Mouse (Mus musculus): ENCODE results near the gene Sox5. TPM values are rescaled to one million over a fixed set of nuclear protein-coding genes. Genes with fewer than 3 reads are reported as not detected.

Gene Sox5
- total and polyA plus RNA-seq, 3 experiments, result 0.08 to 0.47 (median 0.46) TPM

GRCm38 (mm10) chr6:144723530-144724144 lies 58.1 kb downstream of the Sox5 start:
- Histone ChIP-seq H3K79me2 (replicated peaks; ENCODE audit: control insufficient read depth, extremely low read depth, insufficient read depth, poor library complexity, severe bottlenecking) (no peaks in the 10 kb centered on the region), H3K36me3 (replicated peaks in 1 of 2; ENCODE audit: control insufficient read depth in 1 of 2, insufficient read depth in 1 of 2, low read length in 1 of 2) (no peaks in the 10 kb centered on the region), H3K9ac (ENCODE audit: insufficient read depth, low read depth) (no peak overlapping the region), H3K27me3 (replicated peaks) (no peaks in the 10 kb centered on the region), H3K27ac (ENCODE audit: insufficient read depth, low read depth) (no peak overlapping the region), H3K9me3 (replicated peaks; ENCODE audit: low read length) (no peaks in the 10 kb centered on the region), H3K4me3 (replicated peaks in 1 of 3; ENCODE audit: low read depth in 2 of 3, low read length in 2 of 3, poor library complexity in 1 of 3) (no peak overlapping the region), H3K4me1 (ENCODE audit: control insufficient read depth in 1 of 2, insufficient read depth in 2 of 2) (no peaks in the 10 kb centered on the region), H3K4me2 (ENCODE audit: insufficient read depth, low read depth, poor library complexity, severe bottlenecking) (no peak overlapping the region)
- in situ Hi-C loops (cut with MboI; ENCODE audit: low pct_ligation_motif_present, low pct_unique_long_range_greater_than_20kb, low sequenced_read_pairs), result no loop called here
- no peak for TF ChIP-seq MEF2A (IDR thresholded peaks at IDR 0.05; ENCODE audit: borderline replicate concordance, low read depth, low read length)
- dilution Hi-C loops (cut with MboI; ENCODE audit: extremely low pct_ligation_motif_present, extremely low pct_unique_long_range_greater_than_20kb, low sequenced_read_pairs), result no loop called here
- no peak for DNase-seq (ENCODE audit: extremely low read depth)

GRCm38 (mm10) chr6:144723024-144723423 lies 58.8 kb downstream of the Sox5 start:
- H3K4me3 ChIP-seq (replicated peaks in 1 of 3; ENCODE audit: low read depth in 2 of 3, low read length in 2 of 3, poor library complexity in 1 of 3), result no peak overlapping the region
- no peak overlapping the region for H3K9ac ChIP-seq (ENCODE audit: insufficient read depth, low read depth)
- dilution Hi-C loops (cut with MboI; ENCODE audit: extremely low pct_ligation_motif_present, extremely low pct_unique_long_range_greater_than_20kb, low sequenced_read_pairs), result no loop called here
- H3K9me3 ChIP-seq (replicated peaks; ENCODE audit: low read length), result no peaks in the 10 kb centered on the region
- H3K4me2 ChIP-seq (ENCODE audit: insufficient read depth, low read depth, poor library complexity, severe bottlenecking), result no peak overlapping the region
- DNase-seq (ENCODE audit: extremely low read depth), result no peak
- no peak overlapping the region for H3K27ac ChIP-seq (ENCODE audit: insufficient read depth, low read depth)
- in situ Hi-C loops (cut with MboI; ENCODE audit: low pct_ligation_motif_present, low pct_unique_long_range_greater_than_20kb, low sequenced_read_pairs), result no loop called here
- H3K4me1 ChIP-seq (ENCODE audit: control insufficient read depth in 1 of 2, insufficient read depth in 2 of 2), result no peaks in the 10 kb centered on the region
- H3K36me3 ChIP-seq (replicated peaks in 1 of 2; ENCODE audit: control insufficient read depth in 1 of 2, insufficient read depth in 1 of 2, low read length in 1 of 2), result no peaks in the 10 kb centered on the region
- no peaks in the 10 kb centered on the region for H3K27me3 ChIP-seq (replicated peaks)
- no peak for TF ChIP-seq SIN3A (IDR thresholded peaks at IDR 0.05; ENCODE audit: low read length)
- no peak for TF ChIP-seq RCOR1 (conservative IDR thresholded peaks at IDR 0.05; ENCODE audit: low read depth, low read length)
- no peak for TF ChIP-seq MAFK (IDR thresholded peaks at IDR 0.05; ENCODE audit: insufficient replicate concordance, low read length)
- TF ChIP-seq RAD21 (IDR thresholded peaks at IDR 0.05; ENCODE audit: low read depth, low read length), result no peak
- TF ChIP-seq NRF1 (IDR thresholded peaks at IDR 0.05; ENCODE audit: low read depth, low read length), result no peak
- TF ChIP-seq USF1 (IDR thresholded peaks at IDR 0.05; ENCODE audit: low read depth, low read length), result no peak
- TF ChIP-seq ZNF384 (IDR thresholded peaks at IDR 0.05; ENCODE audit: low read depth, low read length), result no peak
- no peak for TF ChIP-seq PAX5 (IDR thresholded peaks at IDR 0.05; ENCODE audit: low read length)
- H3K79me2 ChIP-seq (replicated peaks; ENCODE audit: control insufficient read depth, extremely low read depth, insufficient read depth, poor library complexity, severe bottlenecking), result no peaks in the 10 kb centered on the region

- no peaks in the 10 kb centered on the region for H3K36me3 ChIP-seq (replicated peaks in 1 of 2; ENCODE audit: control insufficient read depth in 1 of 2, insufficient read depth in 1 of 2, low read length in 1 of 2)
- no peak overlapping the region for H3K4me2 ChIP-seq (ENCODE audit: insufficient read depth, low read depth, poor library complexity, severe bottlenecking)
- TF ChIP-seq ELF1 (IDR thresholded peaks at IDR 0.05; ENCODE audit: low read depth, low read length) (no peak), SIN3A (IDR thresholded peaks at IDR 0.05; ENCODE audit: low read length) (no peak), ZNF384 (IDR thresholded peaks at IDR 0.05; ENCODE audit: low read depth, low read length) (no peak), UBTF (IDR thresholded peaks at IDR 0.05; ENCODE audit: low read depth, low read length) (no peak), NRF1 (IDR thresholded peaks at IDR 0.05; ENCODE audit: low read depth, low read length) (no peak), EP300 (IDR thresholded peaks at IDR 0.05; ENCODE audit: low read length) (no peak), NELFE (IDR thresholded peaks at IDR 0.05; ENCODE audit: low read depth, low read length) (no peak), CHD2 (IDR thresholded peaks at IDR 0.05; ENCODE audit: low read length) (no peak), HCFC1 (IDR thresholded peaks at IDR 0.05; ENCODE audit: low read depth, low read length) (no peak), ZC3H11A (IDR thresholded peaks at IDR 0.05; ENCODE audit: low read depth, low read length) (no peak), POLR2AphosphoS2 (IDR thresholded peaks at IDR 0.05; ENCODE audit: low read depth, low read length) (no peak), USF2 (conservative IDR thresholded peaks at IDR 0.05; ENCODE audit: low read depth, low read length) (no peak), MXI1 (IDR thresholded peaks at IDR 0.05; ENCODE audit: low read depth, low read length) (no peak), MEF2A (IDR thresholded peaks at IDR 0.05; ENCODE audit: borderline replicate concordance, low read depth, low read length) (no peak), CHD1 (IDR thresholded peaks at IDR 0.05; ENCODE audit: low read depth, low read length) (no peak), ZMIZ1 (IDR thresholded peaks at IDR 0.05; ENCODE audit: low read depth, low read length) (no peak), KAT2A (IDR thresholded peaks at IDR 0.05; ENCODE audit: insufficient replicate concordance, low read length) (no peak), GABPA (IDR thresholded peaks at IDR 0.05; ENCODE audit: insufficient replicate concordance, low read depth, low read length) (no peak), CTCF (conservative IDR thresholded peaks at IDR 0.05 in 1 of 2, IDR thresholded peaks at IDR 0.05 in 1 of 2; ENCODE audit: low read depth in 2 of 2, low read length in 2 of 2) (no peak), USF1 (IDR thresholded peaks at IDR 0.05; ENCODE audit: low read depth, low read length) (no peak)
- H3K4me1 ChIP-seq (ENCODE audit: control insufficient read depth in 1 of 2, insufficient read depth in 2 of 2), result peaks cover 0 to 7% of the 10 kb centered on the region in 2 experiments; a peak in 2 of 4 replicates
- no peak for DNase-seq (ENCODE audit: extremely low read depth)
- H3K4me3 ChIP-seq (replicated peaks in 1 of 3; ENCODE audit: low read depth in 2 of 3, low read length in 2 of 3, poor library complexity in 1 of 3), result no peak overlapping the region
- in situ Hi-C loops (cut with MboI; ENCODE audit: low pct_ligation_motif_present, low pct_unique_long_range_greater_than_20kb, low sequenced_read_pairs), result no loop called here
- H3K79me2 ChIP-seq (replicated peaks; ENCODE audit: control insufficient read depth, extremely low read depth, insufficient read depth, poor library complexity, severe bottlenecking), result no peaks in the 10 kb centered on the region
- no peaks in the 10 kb centered on the region for H3K27me3 ChIP-seq (replicated peaks)
- no peak overlapping the region for H3K9ac ChIP-seq (ENCODE audit: insufficient read depth, low read depth)
- H3K9me3 ChIP-seq (replicated peaks; ENCODE audit: low read length), result no peaks in the 10 kb centered on the region
- dilution Hi-C loops (cut with MboI; ENCODE audit: extremely low pct_ligation_motif_present, extremely low pct_unique_long_range_greater_than_20kb, low sequenced_read_pairs), result no loop called here
- no peak overlapping the region for H3K27ac ChIP-seq (ENCODE audit: insufficient read depth, low read depth)
Measured at GRCm38 (mm10) chr6:144720846-144721245, 60.9 kb downstream of the Sox5 start.

All from CH12.LX (cell line).